Mouse (Mus musculus): ENCODE data around the gene Efcab12. TPM values are rescaled to one million over a fixed set of nuclear protein-coding genes. Genes with fewer than 3 reads are reported as not detected.

Gene Efcab12
- total RNA-seq, 1 experiment from 2014 or later: not detected

DNA sequence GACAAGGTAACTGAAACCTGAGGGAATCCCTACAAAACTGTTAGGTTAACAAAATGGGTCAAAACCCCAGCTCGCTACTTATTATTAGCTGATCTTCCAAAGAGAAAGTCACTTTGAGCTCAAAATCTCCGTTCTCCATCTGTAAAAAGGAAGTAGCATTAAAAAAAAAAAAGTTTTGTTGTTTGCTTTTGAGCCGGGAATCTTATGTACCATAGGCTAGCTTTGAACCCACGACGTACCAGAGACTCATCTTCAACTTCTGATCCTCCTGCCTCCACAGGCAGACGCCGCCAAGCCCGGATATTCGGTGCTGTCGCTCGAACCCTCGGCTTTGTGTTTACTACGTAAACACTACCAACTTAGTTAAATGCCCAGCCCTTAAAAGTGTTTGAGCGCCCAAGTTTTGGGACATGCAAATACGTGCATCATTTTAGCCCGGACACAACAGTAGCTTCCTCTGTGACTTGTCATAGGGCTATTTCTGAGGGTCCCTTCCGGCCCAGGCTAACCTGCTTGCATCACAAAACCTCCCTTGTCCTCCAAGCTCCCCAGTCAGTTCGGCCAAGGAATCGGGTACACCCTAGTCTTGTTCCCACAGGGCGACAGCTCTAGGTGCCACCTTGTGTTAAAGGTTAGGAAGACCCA, 14.4 kb upstream of the Efcab12 start:
- ATAC-seq (replicated peaks in 1 of 2; ENCODE audit: insufficient read depth in 1 of 2, low FRiP score in 2 of 2, low TSS enrichment in 1 of 2, low read depth in 1 of 2, poor library complexity in 2 of 2, severe bottlenecking in 2 of 2): peak in 1 of 2 experiments; percentile 13; a peak in 2 of 4 replicates

DNA sequence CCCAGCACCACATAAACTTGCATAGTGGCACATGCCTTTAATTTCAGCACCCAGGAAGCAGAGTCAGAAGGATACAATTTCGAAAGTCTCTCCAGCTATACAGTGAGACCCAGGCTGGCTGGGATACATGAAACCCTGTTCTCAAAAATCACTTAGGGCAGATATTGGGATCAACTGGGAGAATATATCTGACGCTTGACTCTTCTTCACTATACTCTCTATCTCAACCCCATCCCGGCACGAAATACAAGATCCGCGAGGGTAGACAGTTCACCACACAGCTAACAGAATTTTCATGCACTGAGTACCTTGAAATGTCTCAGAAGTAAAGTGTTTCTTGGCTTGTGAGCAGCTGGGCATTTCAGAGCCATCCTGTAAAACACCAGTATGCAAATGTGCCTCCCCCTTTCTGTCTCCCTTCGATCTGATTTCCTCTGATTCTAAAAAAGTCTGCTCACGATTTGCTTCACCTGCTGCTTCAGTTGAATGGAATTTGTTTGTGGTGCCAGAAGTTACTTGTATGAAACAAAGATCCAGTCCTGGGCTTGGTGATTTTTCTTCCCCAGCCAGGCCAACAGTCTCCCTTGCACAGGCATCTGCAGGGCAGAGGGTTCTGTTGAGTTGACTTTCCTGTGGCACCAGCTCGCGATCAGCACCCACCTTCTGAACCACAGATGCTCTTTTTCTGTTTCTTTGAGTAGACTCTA, 10.5 kb upstream of the Efcab12 start:
- ATAC-seq (replicated peaks in 1 of 2; ENCODE audit: insufficient read depth in 1 of 2, low FRiP score in 2 of 2, low TSS enrichment in 1 of 2, low read depth in 1 of 2, poor library complexity in 2 of 2, severe bottlenecking in 2 of 2): no peak

DNA sequence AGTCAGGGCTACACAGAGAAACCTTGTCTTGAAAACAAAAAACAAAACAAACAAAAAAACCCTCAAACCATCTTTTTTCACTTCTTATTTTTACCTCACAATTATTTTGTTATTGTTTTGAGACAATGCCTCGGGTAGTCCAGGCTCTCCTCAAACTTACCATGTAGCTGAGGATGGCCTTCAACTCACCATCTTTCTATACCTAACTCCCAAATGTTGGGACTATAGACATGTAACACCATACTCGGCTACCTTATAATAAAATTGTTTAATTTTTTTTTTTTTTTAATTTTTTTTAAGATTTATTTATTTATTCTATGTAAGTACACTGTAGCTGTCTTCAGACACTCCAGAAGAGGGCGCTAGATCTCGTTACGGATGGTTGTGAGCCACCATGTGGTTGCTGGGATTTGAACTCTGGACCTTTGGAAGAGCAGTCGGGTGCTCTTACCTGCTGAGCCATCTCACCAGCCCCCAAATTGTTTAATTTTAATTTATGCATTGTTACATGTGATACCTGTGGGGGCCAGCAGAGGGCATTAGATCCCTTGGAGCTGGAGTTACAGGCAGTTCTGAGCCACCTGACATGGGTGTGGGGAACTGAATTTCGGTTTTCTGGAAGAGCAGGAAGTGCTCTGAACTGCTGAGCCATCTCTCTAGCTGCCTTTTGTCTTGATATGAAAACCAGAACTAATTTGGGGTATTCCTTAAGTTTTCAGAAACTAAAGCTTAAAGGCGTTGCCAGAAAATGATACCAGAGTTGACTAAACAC, 8.6 kb upstream of the Efcab12 start:
- peak; percentile 68 to 80; a peak in 3 of 4 replicates for ATAC-seq (replicated peaks in 1 of 2; ENCODE audit: insufficient read depth in 1 of 2, low FRiP score in 2 of 2, low TSS enrichment in 1 of 2, low read depth in 1 of 2, poor library complexity in 2 of 2, severe bottlenecking in 2 of 2)

DNA sequence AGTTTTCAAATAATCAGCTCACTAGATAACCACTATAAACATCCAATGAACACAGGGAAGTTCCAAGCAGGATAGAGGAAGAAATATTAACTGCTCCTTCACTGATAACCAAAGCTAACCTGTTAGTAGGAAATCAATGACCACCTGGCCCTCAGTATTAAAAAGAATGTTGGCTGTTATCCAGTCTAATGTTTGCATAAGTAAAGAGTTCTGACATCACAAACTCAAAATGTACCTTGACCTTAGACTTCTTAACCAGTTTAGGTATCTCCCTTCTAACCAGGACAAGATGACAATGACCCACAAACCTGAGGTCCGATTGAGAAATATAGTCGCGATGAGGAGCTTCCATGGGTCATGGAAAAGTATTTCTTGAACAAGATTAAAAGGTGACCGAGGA, 6.8 kb upstream of the Efcab12 start:
- ATAC-seq (replicated peaks in 1 of 2; ENCODE audit: insufficient read depth in 1 of 2, low FRiP score in 2 of 2, low TSS enrichment in 1 of 2, low read depth in 1 of 2, poor library complexity in 2 of 2, severe bottlenecking in 2 of 2): no peak

DNA sequence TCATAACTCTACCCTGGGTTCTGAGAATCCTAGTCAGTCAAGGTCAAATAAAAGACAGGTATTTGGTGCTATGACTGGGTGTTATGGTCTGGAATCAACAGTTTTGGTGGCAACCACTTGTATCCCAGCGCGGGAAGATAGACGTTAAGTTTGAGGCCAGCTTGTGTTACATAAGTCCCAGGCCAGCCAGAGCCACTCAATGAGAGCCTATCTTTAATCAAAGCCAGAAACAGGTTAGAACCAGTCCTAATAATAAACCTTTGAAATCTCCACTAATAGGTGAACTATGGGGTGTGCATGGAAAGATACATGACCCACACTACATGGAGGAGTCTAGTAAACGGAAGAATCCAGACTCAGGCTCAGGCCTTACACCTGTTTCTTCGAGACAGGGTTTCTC, 533 bp upstream of the Efcab12 start:
- no peak for ATAC-seq (replicated peaks in 1 of 2; ENCODE audit: insufficient read depth in 1 of 2, low FRiP score in 2 of 2, low TSS enrichment in 1 of 2, low read depth in 1 of 2, poor library complexity in 2 of 2, severe bottlenecking in 2 of 2)

DNA sequence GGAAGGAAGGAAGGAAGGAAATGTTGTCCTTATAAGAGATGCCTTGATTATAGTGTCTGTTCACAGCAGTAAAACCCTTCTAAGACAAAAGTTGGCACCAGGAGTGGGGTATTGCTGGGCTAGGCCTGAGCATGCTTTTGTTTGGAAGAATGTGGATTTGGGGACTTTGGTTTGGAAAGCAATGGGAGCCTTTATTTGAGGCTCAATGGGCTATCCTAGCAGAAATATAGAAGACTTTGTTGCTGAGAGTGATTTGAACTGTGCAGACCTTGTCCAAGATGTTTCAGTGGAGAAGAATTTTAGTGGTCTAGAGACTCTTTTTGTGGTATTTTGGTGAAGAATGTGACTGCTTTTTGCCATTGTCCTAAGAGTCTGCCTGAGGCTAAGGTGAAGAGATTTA, 4.4 kb downstream of the Efcab12 start:
- no peak for ATAC-seq (replicated peaks in 1 of 2; ENCODE audit: insufficient read depth in 1 of 2, low FRiP score in 2 of 2, low TSS enrichment in 1 of 2, low read depth in 1 of 2, poor library complexity in 2 of 2, severe bottlenecking in 2 of 2)

DNA sequence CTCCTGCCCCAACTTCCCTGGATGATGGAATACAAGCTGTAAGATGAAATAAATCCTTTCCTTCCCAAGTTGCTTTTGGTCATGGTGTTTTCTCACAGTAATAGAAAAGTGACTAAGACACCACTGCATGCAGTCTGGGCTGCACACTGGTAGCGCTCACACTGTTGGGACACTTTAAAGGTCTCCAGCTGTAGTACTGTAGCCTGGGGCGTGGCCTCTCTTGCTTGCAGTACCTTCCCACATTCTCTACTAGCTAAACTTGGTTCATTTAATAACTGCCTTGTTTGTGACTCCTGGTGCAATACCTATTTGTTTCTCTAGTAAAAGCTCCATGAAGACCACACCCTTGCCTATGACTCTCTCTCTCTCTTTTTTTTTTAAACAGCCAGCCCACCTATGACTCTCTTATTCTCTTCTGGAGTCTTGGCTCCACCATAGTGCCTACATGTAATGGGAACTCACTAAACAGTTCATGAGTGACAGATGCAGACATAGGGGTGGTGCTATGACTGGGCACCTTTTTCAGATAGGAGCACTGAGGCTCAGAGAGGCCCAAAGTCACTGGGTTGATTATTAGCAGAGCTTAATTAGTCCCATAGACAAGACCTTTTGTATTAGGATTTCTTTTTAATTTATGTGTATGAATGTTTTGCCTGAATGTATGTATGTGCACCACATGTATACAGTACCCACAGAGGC, 5.9 kb downstream of the Efcab12 start:
- no peak for ATAC-seq (replicated peaks in 1 of 2; ENCODE audit: insufficient read depth in 1 of 2, low FRiP score in 2 of 2, low TSS enrichment in 1 of 2, low read depth in 1 of 2, poor library complexity in 2 of 2, severe bottlenecking in 2 of 2)

DNA sequence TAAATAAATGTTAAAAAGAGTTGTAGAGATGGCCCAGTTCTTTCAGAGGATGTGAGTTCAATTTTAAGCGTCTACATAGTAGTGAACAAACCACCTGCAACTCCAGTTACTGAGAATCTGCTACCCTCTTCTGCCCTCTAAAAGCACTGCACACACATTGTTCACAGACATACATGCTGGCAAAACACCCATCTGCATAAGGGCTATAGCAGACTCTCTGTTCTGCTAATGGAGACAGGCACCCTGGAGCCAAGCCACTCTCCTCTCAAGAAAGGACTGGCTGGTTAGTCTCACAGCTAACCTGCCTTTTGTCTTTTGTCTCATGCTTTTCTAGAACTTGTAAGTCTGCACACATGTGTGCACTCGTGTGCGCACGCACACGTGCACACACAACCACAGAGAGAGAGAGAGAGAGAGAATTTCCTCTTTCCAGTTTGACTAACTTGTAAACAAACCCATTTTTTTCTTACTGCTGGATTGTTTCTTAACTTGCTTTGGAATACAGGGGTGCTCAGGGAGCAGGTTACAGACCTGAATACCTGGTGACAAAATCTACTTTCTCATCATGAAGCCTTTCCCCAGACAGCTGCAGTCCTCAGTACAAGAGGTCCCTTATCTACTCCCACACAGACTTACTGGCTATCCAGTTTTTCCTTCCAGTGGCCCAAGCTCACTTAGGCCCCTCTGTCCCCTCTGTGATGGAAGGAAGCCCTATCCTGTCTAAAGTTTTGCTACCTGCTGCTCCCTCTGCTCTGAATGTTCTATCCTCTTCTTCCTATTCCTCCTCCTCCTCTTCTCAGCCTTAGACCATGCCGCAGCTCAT, 7.2 kb downstream of the Efcab12 start:
- no peak for ATAC-seq (replicated peaks in 1 of 2; ENCODE audit: insufficient read depth in 1 of 2, low FRiP score in 2 of 2, low TSS enrichment in 1 of 2, low read depth in 1 of 2, poor library complexity in 2 of 2, severe bottlenecking in 2 of 2)

DNA sequence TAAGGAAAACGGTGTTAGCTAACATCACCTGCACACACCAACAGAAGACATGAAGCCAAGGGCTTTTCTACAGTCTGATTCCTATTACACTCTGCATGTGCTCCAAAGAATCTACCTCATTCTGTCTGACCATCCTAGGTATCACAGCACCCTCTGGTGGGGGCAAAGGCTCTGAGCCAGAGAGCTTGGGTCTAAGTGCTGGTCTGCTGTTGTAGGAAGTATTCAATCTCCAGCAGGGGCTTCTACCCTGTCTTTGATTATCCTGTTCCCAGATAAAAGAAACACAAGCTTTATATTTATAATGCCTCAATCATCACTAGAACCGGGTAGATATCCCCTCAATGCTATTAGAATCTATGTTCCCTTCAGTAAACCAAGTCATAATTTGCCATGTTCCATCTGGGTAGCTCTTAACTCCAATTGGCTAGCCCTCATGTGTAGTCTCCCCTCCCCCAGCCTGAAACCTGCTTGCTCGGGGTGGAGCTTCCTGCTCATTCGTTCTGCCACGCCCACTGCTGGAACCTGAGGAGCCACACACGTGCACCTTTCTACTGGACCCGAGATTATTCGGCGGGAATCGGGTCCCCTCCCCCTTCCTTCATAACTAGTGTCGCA, 14.3 kb downstream of the Efcab12 start:
- peak; percentile 100 for ATAC-seq (replicated peaks in 1 of 2; ENCODE audit: insufficient read depth in 1 of 2, low FRiP score in 2 of 2, low TSS enrichment in 1 of 2, low read depth in 1 of 2, poor library complexity in 2 of 2, severe bottlenecking in 2 of 2)

DNA sequence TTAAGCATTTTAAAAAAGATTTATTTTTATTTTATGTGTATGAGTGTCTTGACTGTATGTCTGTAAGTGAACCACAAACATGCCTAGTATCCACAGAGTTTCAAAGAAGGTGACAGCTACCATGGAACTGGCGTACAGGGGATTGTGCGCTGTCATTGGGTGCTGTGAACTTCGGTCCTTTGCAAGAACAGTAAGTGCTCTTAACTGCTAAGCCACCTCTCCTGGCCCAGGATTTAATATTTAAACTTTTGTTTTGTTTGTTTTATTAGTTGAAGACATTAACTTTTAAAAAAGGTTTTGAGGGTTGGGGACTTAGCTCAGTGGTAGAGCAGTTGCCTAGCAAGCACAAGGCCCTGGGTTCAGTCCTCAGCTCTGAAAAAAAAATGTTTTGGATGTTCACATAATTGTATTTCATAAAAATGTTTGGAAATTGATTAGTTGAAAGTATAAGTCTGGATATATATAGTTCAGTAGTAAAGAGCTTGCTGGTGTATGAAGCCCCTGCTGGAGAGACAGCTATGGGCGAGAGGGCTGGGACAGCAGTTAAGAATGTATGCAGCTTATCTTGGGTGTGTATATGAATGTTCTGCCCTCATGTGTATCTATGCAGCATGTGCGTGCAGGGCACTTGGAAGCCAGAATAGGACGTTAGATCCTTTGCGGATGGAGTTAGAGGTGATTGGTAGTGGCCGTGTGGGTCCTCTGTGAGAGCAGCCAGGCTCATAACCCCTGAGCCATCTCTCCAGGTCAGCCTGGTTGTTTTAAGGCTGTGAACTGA, 16.8 kb downstream of the Efcab12 start:
- no peak for ATAC-seq (replicated peaks in 1 of 2; ENCODE audit: insufficient read depth in 1 of 2, low FRiP score in 2 of 2, low TSS enrichment in 1 of 2, low read depth in 1 of 2, poor library complexity in 2 of 2, severe bottlenecking in 2 of 2)

DNA sequence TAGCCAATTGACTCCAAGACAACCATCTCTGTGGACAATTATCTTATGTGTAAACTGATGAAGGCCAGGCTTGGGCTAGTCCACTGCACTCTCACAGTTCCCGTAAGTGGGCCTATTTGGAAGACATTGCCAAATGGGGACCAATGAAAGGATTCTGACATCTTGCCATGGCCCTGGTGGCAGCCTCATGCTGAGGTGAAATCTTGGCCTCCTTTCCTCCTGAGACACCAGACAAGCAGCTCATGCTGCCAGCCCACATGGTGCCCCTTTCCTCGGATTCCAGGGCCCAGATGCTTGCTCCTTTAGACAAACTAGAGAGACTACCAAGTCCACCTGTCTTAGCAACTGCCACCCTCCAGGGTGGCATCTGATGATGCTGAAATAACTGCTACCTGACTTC, 20.1 kb downstream of the Efcab12 start:
- ATAC-seq (replicated peaks in 1 of 2; ENCODE audit: insufficient read depth in 1 of 2, low FRiP score in 2 of 2, low TSS enrichment in 1 of 2, low read depth in 1 of 2, poor library complexity in 2 of 2, severe bottlenecking in 2 of 2): no peak

DNA sequence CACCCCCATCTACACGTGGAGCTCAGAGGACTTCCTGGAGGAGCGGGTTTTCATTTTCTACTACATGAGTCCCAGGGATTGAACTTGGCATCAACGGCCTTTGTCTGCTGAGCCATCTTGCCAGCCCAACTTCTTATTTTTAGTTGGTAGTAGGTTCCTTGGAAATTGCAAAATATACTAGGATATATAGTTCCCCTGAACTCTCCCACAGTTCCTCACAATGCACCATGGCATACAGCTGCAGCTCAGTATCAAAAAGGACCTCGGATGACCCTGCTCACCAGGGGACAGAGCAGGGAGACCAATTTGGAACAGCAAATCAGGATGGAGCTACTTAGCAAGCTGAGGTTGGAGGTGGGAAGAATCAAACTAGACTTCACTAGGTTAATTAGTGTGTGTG, 23.2 kb downstream of the Efcab12 start:
- no peak for ATAC-seq (replicated peaks in 1 of 2; ENCODE audit: insufficient read depth in 1 of 2, low FRiP score in 2 of 2, low TSS enrichment in 1 of 2, low read depth in 1 of 2, poor library complexity in 2 of 2, severe bottlenecking in 2 of 2)

DNA sequence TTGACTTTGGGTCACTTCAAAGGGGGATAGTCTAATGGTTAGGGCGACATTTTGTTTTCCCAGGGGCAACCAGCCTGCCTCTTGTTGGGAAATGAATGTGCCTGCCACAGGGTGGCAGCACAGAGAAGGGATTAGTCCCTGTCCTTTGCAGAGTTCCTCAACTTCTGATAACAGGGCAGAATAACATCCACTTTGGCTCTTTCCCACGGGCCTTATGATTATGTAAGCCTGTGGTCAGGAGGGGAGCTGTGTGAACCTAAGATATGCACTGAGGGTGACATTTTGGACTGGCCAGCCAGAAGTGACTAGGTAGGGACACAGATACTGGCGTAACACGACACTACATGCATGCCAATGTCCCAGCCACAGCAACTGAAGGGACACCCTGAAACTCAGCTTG, 24.1 kb downstream of the Efcab12 start:
- peak; percentile 83 to 87 for ATAC-seq (replicated peaks in 1 of 2; ENCODE audit: insufficient read depth in 1 of 2, low FRiP score in 2 of 2, low TSS enrichment in 1 of 2, low read depth in 1 of 2, poor library complexity in 2 of 2, severe bottlenecking in 2 of 2)

DNA sequence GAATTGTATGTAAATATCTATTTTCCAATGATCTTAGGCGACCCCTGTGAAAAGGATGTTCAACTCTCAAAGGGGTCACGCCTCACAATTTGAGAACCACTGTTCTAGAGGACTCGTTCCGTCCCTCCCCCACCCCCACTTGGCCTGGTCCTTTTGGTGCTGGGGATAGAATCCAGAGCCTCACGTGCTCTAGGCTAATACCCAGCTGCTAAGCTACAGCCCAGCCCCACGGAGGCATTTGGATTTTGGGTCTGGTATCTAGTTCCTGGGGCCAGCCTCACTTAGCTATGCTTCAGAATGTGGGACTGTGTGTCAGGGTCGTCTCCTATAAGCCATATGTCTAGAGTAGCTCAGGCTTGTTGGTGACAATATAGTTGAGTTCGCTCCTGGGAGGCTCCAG, 26.6 kb downstream of the Efcab12 start:
- ATAC-seq (replicated peaks in 1 of 2; ENCODE audit: insufficient read depth in 1 of 2, low FRiP score in 2 of 2, low TSS enrichment in 1 of 2, low read depth in 1 of 2, poor library complexity in 2 of 2, severe bottlenecking in 2 of 2): no peak

DNA sequence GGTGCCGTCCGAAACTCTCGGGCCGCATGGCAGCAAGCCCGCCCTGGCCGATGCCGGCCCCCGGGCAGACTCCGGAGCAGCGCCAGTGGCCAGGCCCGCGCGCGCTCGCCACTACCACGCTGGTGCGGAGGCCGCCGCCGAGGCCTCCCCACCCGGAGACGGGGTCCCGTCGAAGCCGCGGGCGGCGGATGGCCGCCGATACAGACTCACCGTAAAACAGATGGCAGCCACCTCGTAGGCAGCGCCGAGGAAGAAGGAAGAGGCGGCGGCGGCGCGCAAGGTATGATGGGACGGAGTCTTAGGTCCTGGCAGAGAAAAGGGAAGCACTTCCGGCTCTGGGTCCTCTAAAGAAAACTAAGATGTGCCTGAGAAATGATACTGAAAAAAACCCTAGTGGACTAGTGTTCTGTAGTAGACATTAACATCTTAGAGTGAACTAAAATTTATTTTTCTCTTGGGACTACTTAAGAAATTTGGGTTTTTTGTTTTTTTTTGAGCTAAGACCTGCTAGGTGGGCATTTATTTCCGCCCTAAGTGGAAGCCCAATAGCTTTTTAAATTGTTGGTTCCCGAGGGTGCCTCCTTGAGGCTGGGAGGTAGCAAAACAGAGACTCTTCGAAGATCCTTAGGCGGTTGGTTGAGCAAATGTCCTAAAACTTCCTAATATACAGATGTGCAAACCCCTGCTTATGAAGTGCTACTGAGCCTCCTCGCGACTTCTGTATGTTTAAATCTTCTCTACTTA, 29.6 kb downstream of the Efcab12 start, which contains the start of gene Rpl32:
TSS of gene Rpl32 (minus strand) at position 260 of the 744 bp plus-strand sequence.
- ATAC-seq (replicated peaks in 1 of 2; ENCODE audit: insufficient read depth in 1 of 2, low FRiP score in 2 of 2, low TSS enrichment in 1 of 2, low read depth in 1 of 2, poor library complexity in 2 of 2, severe bottlenecking in 2 of 2): peak; percentile 90 to 91

DNA sequence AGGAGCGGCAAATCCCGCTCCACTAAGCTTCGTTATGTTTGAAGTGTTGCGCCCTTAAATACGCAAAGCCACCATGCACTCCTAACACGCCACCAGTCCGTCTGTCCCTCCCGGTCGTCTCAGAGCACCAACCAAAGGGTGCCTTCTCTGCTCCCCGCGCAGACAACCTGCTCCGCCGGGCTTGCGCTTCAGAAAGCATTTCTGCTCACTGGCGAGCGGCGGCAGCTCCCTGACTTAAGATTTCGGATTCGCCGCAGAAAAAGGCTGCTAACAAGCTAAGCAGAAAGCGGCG, 30.1 kb downstream of the Efcab12 start:
- no peak for ATAC-seq (replicated peaks in 1 of 2; ENCODE audit: insufficient read depth in 1 of 2, low FRiP score in 2 of 2, low TSS enrichment in 1 of 2, low read depth in 1 of 2, poor library complexity in 2 of 2, severe bottlenecking in 2 of 2)
